Mouse (Mus musculus): ENCODE data around the gene Rps6. TPM values are rescaled to one million over a fixed set of nuclear protein-coding genes. Genes with fewer than 3 reads are reported as not detected.
A peak's percentile ranks its signal among the peaks of the same experiment; 100 is the strongest.

The Rps6 gene
- polyA plus RNA-seq (2016; fragmentation: Nextera tagmentation; extraction: Ambion mirVana), result 508 and 518 TPM in 2 replicates

DNA sequence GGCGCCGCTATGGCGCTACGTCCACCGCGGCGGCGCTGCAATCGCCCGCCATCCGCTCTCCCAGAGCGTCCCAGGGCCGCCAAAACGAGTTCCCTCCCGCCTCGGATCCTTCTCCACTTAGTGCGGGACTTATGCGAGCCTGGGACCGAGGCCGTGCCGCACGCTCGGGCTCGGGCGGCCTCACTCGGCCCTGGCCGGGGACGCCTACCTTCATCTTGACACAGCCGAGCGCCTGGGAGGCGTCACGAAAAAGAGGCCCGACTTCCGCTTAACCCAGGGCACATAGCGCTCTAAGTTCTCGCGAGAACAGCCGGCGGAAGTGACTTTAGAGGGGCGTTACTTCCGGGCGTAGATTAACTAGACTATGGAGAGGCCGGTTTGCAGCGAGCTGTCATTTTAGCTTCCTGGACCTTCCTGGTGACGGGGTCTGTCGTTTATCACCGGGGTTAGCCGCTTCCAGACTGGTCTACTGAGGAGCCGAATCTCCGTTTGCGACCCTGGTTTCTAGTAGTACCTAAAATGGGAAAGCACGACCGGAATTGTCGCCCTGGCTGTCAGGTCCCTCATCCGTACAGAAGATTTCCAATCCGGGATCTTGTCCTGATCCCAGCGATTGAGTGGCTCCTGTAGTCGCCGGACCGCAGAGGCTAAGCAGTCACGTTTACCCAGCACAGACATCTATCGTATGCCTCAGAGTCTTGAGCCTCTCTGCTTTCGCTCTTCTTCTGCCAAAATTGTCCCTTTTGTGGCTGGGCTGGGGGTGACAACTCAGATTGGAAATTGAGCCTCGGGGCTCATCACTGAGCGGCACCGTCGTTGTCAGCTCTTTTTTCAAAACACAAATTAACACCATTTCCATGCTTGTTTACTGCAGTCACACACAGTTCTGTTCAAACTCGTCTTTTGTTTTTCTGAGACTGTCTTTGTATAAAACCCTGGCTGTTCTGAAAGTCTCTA, at the start of gene Rps6:
Rps6 (minus strand) TSS at position 300 of the 957 bp plus-strand sequence.
- H3K9ac ChIP-seq, result peak within 1 kb of the TSS; percentile 99
- H3K27me3 ChIP-seq, result no peaks in the 10 kb centered on the region
- peak within 1 kb of the TSS; percentile 97 for H3K4me3 ChIP-seq (replicated peaks)
- peak within 1 kb of the TSS; percentile 82 for H3K4me2 ChIP-seq
- H3K36me3 ChIP-seq (replicated peaks), result peaks cover 32% of the 10 kb centered on the region
- peak; percentile 99 for ATAC-seq (ENCODE audit: low FRiP score)
- under 1% methylated on average over 67 of the region's 68 CpGs for WGBS
- no peaks in the 10 kb centered on the region for H3K9me3 ChIP-seq
- peak within 1 kb of the TSS; percentile 95 for H3K27ac ChIP-seq
- H3K4me1 ChIP-seq, result peaks cover 17% of the 10 kb centered on the region

DNA sequence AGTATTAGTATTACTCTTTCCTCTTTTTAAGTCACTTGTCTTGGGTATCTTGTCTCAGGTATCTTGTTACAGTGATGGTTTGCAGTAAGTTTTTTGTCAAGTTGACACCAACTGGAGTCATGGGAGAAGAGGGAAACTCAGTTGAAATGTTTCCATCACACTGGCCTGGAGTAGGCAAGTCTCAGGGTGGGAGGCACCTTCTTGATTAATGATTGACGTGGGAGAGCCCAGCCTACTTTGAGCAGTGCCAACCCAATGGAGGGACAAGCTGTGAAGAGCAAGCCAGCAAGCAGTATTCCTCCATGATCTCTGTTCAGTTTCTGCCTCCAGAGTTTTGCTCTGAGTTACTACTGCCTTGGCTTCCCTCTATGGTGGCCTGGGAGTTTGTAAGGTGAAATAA, 48.7 kb upstream of the Rps6 start:
- no peaks in the 10 kb centered on the region for H3K9me3 ChIP-seq
- H3K27ac ChIP-seq, result no peak overlapping the region
- H3K9ac ChIP-seq, result no peak overlapping the region
- H3K36me3 ChIP-seq (replicated peaks), result no peaks in the 10 kb centered on the region
- WGBS, result 90% methylated on average over 1 of the region's 1 CpGs
- no peaks in the 10 kb centered on the region for H3K27me3 ChIP-seq
- H3K4me1 ChIP-seq, result no peaks in the 10 kb centered on the region
- no peak for ATAC-seq (ENCODE audit: low FRiP score)
- H3K4me3 ChIP-seq (replicated peaks), result no peak overlapping the region
- H3K4me2 ChIP-seq, result no peak overlapping the region

DNA sequence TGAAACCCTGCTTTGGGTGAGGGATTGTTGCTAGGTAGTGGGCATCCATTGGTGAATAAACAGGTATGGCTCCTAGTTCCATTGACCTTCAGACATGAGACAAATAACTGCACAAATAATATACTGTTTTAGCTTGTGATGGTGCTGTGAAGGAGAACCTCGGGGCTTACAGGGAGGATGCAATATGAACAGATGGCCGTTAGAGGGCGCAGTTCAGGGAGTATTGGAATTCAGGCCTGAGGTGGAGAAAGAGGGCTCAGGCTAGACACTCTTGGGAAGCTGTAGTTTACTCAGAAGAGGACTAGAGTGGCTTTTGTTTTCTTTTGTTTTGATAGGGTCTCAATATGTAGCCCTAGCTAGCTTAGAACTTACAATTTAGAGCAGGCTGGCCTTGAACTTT, 47.8 kb upstream of the Rps6 start:
- Histone ChIP-seq H3K9me3 (no peaks in the 10 kb centered on the region), H3K36me3 (replicated peaks) (no peaks in the 10 kb centered on the region), H3K27me3 (no peaks in the 10 kb centered on the region), H3K9ac (no peak overlapping the region), H3K4me1 (no peaks in the 10 kb centered on the region), H3K27ac (no peak overlapping the region), H3K4me3 (replicated peaks) (no peak overlapping the region), H3K4me2 (no peak overlapping the region)
- no peak for ATAC-seq (ENCODE audit: low FRiP score)
- 30% methylated on average over 3 of the region's 3 CpGs for WGBS

DNA sequence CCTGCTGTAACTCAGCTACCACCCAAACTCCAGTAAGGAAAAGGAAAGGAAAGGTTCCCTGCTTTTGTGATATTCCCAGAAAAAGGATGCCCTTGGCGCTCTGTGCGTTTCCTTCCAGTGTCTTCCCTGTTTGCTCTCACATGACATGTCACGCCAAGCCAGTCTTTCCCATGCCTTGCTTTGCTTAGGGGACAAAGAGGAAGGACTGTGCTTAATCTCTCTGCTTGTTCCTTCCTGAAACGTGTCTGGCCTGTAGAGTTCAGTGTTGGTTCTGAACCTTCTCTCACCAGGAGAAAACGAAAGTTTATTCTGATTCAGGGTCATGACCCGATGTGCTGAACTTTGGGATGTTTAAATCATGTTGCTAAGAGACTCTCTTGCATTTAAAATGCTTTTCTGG, 45.1 kb upstream of the Rps6 start:
- Histone ChIP-seq H3K27me3 (no peaks in the 10 kb centered on the region), H3K9ac (no peak overlapping the region), H3K4me2 (no peak overlapping the region), H3K36me3 (replicated peaks) (no peaks in the 10 kb centered on the region), H3K9me3 (no peaks in the 10 kb centered on the region), H3K4me1 (no peaks in the 10 kb centered on the region), H3K27ac (no peak overlapping the region), H3K4me3 (replicated peaks) (no peak overlapping the region)
- ATAC-seq (ENCODE audit: low FRiP score), result no peak
- 77% methylated on average over 6 of the region's 6 CpGs for WGBS

DNA sequence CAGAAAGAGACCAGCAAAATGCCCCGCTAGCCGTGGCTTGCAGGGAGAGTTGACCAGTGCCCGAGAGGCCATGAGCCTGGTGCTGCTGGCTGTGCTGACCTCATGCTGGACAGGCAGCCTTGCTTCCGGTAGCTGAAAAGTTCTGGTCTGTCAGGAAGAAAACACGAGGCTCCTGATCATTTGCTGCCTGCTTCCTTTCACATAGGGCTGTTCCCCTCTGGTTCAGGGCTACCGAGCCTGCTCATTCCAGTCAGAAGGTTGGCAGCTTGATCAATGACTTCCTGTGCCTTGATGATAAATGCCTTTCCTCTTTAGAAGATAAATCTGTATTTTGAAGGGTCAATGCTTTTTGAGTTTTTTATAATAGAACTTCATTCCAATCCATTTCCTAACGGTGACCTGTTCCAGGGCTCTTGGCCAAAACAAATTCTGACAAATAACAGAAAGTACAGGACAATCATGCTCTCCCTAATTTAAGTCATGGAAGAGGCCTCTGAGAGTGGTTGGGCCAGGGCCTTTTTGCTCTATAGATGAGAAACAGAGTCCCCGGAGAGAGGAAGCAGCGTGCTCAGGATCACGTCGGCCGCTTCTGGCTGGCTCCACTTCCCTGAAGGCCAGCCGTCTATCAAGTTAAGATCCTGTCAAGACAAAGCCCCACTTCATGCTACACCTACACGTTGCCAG, 41.7 kb upstream of the Rps6 start:
- H3K4me1 ChIP-seq, result no peaks in the 10 kb centered on the region
- H3K4me3 ChIP-seq (replicated peaks), result no peak overlapping the region
- no peaks in the 10 kb centered on the region for H3K9me3 ChIP-seq
- no peak overlapping the region for H3K4me2 ChIP-seq
- 78% methylated on average over 14 of the region's 14 CpGs for WGBS
- no peak for ATAC-seq (ENCODE audit: low FRiP score)
- no peaks in the 10 kb centered on the region for H3K36me3 ChIP-seq (replicated peaks)
- no peak overlapping the region for H3K27ac ChIP-seq
- H3K27me3 ChIP-seq, result no peaks in the 10 kb centered on the region
- no peak overlapping the region for H3K9ac ChIP-seq

DNA sequence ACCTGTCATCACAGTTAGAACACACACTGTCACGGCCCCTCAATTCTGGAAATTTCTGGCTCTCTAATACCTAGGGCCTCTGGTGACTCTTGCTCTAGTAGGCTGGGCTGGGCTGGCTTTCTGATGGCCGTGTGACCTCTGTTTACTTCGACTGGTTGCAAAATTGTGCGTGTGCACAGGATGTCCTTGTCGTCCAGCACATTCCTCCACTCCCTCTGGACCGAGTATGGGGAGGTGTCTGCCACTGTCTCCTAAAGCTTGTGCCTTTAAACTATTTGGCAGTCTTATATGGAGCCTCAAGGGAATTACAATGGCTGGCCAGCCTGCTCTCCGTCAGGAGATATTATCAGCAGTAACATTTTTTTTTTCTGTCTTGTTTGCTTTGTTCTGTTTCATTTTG, 40.2 kb upstream of the Rps6 start:
- Histone ChIP-seq H3K27ac (no peak overlapping the region), H3K36me3 (replicated peaks) (no peaks in the 10 kb centered on the region), H3K4me1 (no peaks in the 10 kb centered on the region), H3K9ac (no peak overlapping the region), H3K4me2 (no peak overlapping the region), H3K9me3 (no peaks in the 10 kb centered on the region), H3K27me3 (no peaks in the 10 kb centered on the region), H3K4me3 (replicated peaks) (no peak overlapping the region)
- WGBS, result 87% methylated on average over 7 of the region's 7 CpGs
- ATAC-seq (ENCODE audit: low FRiP score), result no peak

DNA sequence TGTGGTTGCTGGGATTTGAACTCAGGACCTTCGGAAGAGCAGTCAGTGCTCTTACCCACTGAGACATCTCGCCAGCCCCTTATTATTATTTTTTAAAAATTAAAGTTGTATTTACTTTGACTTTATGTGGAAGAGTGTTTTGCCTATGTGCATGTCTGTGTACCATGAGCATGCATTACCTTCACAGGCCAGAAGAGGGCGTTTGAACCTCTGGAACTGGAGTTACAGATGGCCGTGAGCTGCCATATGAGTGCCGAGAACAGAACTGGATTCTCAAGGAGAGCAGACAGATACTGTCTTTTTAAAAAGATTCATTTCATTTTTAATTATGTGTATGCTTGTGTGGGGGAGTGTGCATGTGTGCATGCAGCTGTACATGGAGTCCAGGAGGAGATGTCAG, 30.7 kb upstream of the Rps6 start:
- Histone ChIP-seq H3K9ac (no peak overlapping the region), H3K4me1 (no peaks in the 10 kb centered on the region), H3K4me3 (replicated peaks) (no peak overlapping the region), H3K36me3 (replicated peaks) (no peaks in the 10 kb centered on the region), H3K4me2 (no peak overlapping the region), H3K27me3 (no peaks in the 10 kb centered on the region), H3K27ac (no peak overlapping the region), H3K9me3 (no peaks in the 10 kb centered on the region)
- ATAC-seq (ENCODE audit: low FRiP score), result no peak
- 65% methylated on average over 5 of the region's 5 CpGs for WGBS

DNA sequence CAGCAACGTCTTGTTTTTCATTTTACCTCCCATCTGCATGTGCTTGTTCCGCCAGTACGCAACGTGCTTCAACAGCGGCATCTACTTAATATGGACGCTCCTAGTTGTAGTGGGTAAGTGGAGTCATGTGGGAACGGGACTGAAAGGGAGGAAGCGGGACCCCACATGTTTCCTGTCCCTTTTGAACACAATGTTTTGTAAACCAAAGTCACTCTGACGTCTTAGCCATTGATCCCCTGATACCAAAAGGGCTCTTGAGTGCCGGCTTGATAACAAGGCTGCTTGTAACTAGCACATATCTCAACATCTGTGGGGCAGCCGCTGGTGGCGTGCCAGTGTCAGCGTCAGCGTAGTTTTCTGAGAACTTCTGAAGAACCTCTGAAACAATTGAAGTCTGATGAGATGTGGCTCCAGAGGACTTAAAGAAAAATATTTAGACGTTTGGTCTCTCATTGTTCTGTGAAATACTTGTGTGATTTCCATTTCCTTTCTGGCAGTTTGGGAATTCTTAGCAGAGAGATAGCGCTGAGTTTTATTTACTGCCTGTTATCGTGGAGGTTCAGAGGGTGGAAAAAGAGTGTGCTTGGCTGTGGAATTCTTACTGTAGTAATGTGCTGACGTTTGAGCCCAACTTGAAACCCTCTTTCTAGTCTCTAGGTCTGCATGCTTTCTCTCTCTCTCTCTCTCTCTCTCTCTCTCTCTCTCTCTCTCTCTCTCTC, 29.1 kb upstream of the Rps6 start:
- no peaks in the 10 kb centered on the region for H3K4me1 ChIP-seq
- H3K36me3 ChIP-seq (replicated peaks), result no peaks in the 10 kb centered on the region
- H3K27ac ChIP-seq, result no peak overlapping the region
- peak overlapping the region; percentile 35 for H3K4me2 ChIP-seq
- H3K9me3 ChIP-seq, result no peaks in the 10 kb centered on the region
- no peaks in the 10 kb centered on the region for H3K27me3 ChIP-seq
- peak overlapping the region; percentile 4; the same call in 1 of the 2 replicates for H3K4me3 ChIP-seq (replicated peaks)
- no peak for ATAC-seq (ENCODE audit: low FRiP score)
- 40% methylated on average over 18 of the region's 18 CpGs for WGBS
- no peak overlapping the region for H3K9ac ChIP-seq

DNA sequence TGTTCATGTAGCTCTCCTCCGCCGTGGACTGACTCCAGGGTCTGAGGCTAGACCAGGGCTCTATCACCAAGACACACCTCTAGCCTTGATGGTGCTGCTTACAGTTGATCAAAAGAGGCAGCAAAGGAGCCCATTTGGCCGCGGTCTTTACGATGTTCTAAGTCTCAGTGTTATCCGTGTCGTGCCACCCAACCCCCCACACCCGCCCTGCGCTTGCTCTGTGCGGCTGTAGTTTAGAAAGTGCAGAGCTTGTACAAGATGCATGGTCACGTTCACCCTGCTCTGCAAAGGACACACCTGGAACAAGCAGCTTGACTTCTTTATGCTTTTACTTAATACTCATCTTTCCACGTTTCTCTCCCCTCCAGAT, 28.6 kb upstream of the Rps6 start:
- peak overlapping the region; percentile 4; the same call in 1 of the 2 replicates for H3K4me3 ChIP-seq (replicated peaks)
- H3K4me2 ChIP-seq, result peak overlapping the region; percentile 35
- H3K27me3 ChIP-seq, result no peaks in the 10 kb centered on the region
- no peak overlapping the region for H3K9ac ChIP-seq
- no peaks in the 10 kb centered on the region for H3K9me3 ChIP-seq
- H3K36me3 ChIP-seq (replicated peaks), result no peaks in the 10 kb centered on the region
- H3K4me1 ChIP-seq, result no peaks in the 10 kb centered on the region
- H3K27ac ChIP-seq, result no peak overlapping the region
- 52% methylated on average over 12 of the region's 12 CpGs for WGBS
- ATAC-seq (ENCODE audit: low FRiP score), result no peak

DNA sequence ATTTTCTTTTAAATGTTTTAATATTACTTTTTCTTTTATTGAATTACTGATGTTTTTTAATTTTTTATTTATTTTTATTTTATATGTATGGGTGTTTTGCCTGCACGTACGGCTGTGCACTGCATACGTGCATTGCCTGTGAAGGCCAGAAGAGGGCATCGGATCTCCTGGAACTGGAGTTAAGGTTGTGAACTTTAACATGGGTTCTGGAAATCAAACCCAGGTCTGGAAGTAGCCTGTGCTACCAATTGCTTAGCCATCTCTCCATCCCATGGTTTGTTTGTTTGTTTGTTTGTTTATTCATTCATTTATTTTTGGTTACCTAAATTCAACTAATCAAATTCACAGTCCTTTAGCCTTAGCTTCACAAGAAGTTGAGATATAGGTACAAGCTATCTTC, 27.7 kb upstream of the Rps6 start:
- Histone ChIP-seq H3K27me3 (no peaks in the 10 kb centered on the region), H3K4me1 (no peaks in the 10 kb centered on the region)
- no peak for ATAC-seq (ENCODE audit: low FRiP score)

DNA sequence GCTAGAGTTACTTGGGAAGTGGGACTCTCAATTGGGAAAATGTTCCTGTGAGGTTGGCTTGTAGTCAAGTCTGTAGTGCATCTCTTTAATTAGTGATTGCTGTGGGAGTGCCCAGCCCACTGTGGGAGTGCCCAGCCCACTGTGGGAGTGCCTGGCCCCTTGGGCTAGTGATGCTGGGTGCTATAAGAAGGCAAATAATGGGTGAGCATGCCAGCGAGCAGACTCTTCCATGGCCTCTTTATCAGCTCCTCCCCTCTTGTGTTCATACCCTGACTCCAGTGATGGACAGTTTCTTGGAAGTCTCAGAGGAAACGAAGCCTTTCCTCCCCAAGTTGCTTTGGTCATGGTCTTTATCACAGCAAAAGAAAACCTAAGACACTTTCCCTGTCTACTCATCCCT, 25.2 kb upstream of the Rps6 start:
- Histone ChIP-seq H3K4me3 (replicated peaks) (no peak overlapping the region), H3K4me1 (no peaks in the 10 kb centered on the region), H3K27ac (no peak overlapping the region), H3K27me3 (no peaks in the 10 kb centered on the region), H3K9me3 (peaks cover 3% of the 10 kb centered on the region; the same call in 1 of the 2 replicates), H3K9ac (no peak overlapping the region), H3K4me2 (no peak overlapping the region), H3K36me3 (replicated peaks) (no peaks in the 10 kb centered on the region)
- 59% methylated on average over 2 of the region's 2 CpGs for WGBS
- ATAC-seq (ENCODE audit: low FRiP score), result no peak

More for the DNA sequence above, 27.7 kb upstream of the Rps6 start:
- 40% methylated on average over 4 of the region's 4 CpGs for WGBS
- Histone ChIP-seq H3K4me3 (replicated peaks) (no peak overlapping the region), H3K4me2 (no peak overlapping the region), H3K27ac (no peak overlapping the region), H3K36me3 (replicated peaks) (no peaks in the 10 kb centered on the region), H3K9me3 (peaks cover under 1% of the 10 kb centered on the region; the same call in 1 of the 2 replicates), H3K9ac (no peak overlapping the region)

DNA sequence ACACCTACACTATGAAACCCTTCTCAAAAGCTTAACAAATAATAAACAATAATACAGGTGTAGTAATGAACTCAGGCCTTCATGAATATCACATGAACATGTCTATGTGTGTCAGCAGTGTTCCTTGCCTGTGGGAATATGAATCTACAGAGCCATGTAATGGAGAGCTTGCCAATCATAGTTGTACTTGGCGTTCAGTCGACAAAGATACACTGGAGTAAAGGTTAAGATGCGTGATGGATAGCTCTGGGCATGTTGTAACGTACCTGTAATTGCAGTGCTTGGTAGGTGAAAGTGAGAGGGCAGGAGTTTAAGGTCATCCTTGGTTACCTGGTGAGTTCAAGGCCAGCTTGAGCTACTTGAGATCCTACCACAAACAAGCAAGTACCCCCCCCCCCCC, 24.0 kb upstream of the Rps6 start:
- 91% methylated on average over 4 of the region's 4 CpGs for WGBS
- H3K9me3 ChIP-seq, result peaks cover 3% of the 10 kb centered on the region; the same call in 1 of the 2 replicates
- peaks cover 5% of the 10 kb centered on the region for H3K27me3 ChIP-seq
- no peak overlapping the region for H3K4me2 ChIP-seq
- no peaks in the 10 kb centered on the region for H3K4me1 ChIP-seq
- no peak overlapping the region for H3K4me3 ChIP-seq (replicated peaks)
- no peak for ATAC-seq (ENCODE audit: low FRiP score)
- no peak overlapping the region for H3K9ac ChIP-seq
- H3K27ac ChIP-seq, result no peak overlapping the region
- H3K36me3 ChIP-seq (replicated peaks), result no peaks in the 10 kb centered on the region
